Mouse (Mus musculus): ENCODE results near the gene Tldc2.

- no peak for TF ChIP-seq CTCF (conservative IDR thresholded peaks at IDR 0.05 in 1 of 2, IDR thresholded peaks at IDR 0.05 in 1 of 2; ENCODE audit: low read depth in 2 of 2, low read length in 2 of 2)
- TF ChIP-seq CHD1 (IDR thresholded peaks at IDR 0.05; ENCODE audit: low read depth, low read length), result no peak
- TF ChIP-seq TCF12 (IDR thresholded peaks at IDR 0.05; ENCODE audit: low read depth, low read length), result no peak
- TF ChIP-seq GABPA (IDR thresholded peaks at IDR 0.05; ENCODE audit: insufficient replicate concordance, low read depth, low read length), result no peak
- no peak for TF ChIP-seq MAZ (IDR thresholded peaks at IDR 0.05; ENCODE audit: low read depth, low read length)
- TF ChIP-seq MAFK (IDR thresholded peaks at IDR 0.05; ENCODE audit: insufficient replicate concordance, low read length), result no peak
- TF ChIP-seq UBTF (IDR thresholded peaks at IDR 0.05; ENCODE audit: low read depth, low read length), result no peak
- no peak for TF ChIP-seq JUND (conservative IDR thresholded peaks at IDR 0.05; ENCODE audit: low read depth, low read length)
These were observed 43.3 kb upstream of the Tldc2 start for GRCm38 (mm10) chr2:157043556-157043955.

All from CH12.LX (cell line).